Mouse (Mus musculus): ENCODE results near the gene Wfdc21. TPM values are rescaled to one million over a fixed set of nuclear protein-coding genes. Genes with fewer than 3 reads are reported as not detected.
A peak's percentile ranks its signal among the peaks of the same experiment; 100 is the strongest.

Gene Wfdc21
- total RNA-seq, 2 experiments from 2014 or later: not detected

DNA sequence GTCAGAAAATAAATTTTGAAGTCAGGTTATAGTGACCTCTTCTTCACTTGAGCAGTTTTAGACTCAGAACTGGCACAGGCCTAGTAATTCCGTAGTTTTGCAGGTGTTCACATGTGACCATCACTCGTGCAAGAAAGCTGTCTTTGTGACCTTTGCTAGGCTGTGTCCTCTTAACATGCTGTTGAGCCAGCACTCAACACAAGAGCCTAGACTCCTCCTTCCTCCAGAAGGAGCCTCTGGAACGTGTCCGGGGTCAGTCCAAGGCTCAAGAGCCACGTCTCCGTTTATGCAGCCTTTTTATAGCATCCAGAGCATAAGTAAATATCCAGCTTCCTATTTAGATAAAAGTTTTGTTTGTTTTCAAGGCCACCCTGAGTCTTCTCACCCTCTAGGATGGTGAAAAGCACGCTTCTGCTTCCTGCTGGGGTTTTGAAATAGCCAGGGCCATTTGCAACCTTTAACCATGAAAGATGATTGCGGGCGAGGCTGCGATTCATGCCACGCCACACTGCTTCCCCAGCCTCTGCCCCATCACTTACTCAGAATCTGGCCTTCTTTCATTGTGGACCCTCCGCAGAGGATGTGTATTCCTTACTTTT lies 45.7 kb downstream of the Wfdc21 start:
- intact Hi-C loops (cut with DNase I): no loop called here
- DNase-seq (ENCODE audit: low spot score in 2 of 2): no peak

DNA sequence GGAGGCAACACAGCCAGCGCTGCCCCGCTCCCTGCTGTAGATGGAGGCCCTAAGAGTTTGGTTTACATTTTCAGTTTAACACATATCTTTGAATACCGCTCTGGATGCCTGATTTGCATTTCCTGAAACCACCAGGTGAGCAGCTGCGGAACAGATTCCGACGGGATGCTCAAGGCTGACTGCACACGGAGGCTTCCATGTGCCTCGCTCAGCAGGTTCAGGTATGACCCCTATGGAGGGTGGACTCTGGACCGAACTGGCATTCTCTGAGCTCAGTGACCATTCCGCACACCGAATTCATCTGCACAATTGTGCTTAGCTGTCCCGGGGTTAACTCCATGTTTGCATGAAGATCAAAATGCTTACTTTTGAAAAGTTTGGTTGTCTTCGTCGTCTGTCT lies 46.5 kb downstream of the Wfdc21 start:
- intact Hi-C loops (cut with DNase I): no loop called here
- DNase-seq (ENCODE audit: low spot score in 2 of 2): no peak

DNA sequence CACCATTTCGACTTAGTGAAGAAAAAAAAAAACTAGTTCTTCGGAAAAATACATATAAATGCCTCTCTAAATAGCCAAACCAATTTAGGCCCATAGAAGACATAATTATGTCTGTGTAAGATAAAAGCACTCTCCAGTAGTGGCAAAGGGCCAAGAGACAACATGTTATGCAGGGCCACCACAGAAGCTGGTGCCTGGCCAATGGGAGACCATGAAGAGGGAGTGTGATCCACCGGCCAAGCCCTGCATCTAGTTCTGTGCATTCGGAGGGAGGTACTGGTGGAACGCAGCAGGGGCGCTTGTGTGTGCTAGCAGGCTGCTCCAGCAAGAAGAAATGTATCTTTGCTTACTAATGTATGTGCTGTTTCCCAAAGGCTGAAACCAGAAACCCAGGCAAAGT lies 49.4 kb downstream of the Wfdc21 start:
- DNase-seq (ENCODE audit: low spot score in 2 of 2): peak in 1 of 2 experiments; percentile 16
- intact Hi-C loops (cut with DNase I): no loop called here

DNA sequence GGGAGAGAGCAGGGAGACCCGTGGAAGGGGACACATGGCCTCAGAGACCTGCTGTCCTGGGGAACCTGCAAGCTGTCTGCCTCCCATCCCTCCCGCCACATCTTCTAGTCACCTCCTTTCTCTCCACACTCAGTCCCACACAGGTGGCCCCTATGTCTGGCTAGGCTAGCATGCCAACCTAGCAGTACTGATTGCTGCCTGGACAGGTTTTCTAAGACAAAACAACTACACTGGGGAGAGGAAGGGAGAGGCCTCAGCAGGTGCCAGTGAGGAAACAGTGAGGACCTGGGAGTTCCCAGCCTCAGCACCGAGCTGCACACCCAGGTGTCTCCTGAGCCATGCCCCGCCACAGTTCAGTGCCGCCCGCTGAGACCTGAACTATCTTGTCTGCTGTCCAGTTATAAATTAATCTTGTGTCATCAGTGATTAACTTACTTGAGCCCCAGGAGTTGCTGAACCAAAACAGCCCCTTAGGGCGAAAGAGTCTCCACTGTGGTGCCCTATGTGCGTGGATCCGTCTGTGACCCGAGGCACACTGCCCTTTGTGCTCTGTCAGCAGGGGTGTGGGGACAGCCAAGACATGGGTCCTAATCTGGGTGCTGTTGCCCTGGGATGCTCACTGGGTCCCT lies 50.4 kb downstream of the Wfdc21 start:
- DNase-seq (ENCODE audit: low spot score in 2 of 2): no peak
- intact Hi-C loops (cut with DNase I): no loop called here

DNA sequence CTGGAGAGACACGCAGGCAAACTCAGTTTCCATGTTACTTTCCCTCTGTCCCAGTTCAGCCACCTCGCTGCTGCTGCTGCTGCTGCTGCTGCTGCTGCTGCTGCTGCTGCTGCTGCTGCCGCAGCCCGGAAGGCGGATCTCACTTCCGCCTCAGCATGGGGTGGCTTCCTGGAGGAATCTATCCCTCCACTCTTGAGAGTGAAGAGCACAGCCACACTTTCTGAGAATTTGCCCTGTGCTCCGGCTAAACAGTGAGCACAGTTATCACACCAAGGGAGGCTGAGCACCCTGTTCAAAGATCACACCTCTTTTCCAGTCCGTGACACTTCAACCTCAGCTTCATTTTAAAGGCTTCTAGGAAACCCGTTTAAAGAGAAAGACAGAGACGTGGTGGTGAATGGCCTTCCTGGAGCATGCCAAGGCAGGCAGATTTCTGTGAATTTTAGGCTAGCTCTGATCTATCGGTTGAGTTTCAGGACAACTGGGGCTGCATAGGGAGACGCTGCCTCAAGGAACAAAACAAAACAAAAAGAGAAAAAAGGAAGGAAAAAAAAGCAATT lies 53.2 kb downstream of the Wfdc21 start:
- DNase-seq (ENCODE audit: low spot score in 2 of 2): no peak
- intact Hi-C loops (cut with DNase I): no loop called here

DNA sequence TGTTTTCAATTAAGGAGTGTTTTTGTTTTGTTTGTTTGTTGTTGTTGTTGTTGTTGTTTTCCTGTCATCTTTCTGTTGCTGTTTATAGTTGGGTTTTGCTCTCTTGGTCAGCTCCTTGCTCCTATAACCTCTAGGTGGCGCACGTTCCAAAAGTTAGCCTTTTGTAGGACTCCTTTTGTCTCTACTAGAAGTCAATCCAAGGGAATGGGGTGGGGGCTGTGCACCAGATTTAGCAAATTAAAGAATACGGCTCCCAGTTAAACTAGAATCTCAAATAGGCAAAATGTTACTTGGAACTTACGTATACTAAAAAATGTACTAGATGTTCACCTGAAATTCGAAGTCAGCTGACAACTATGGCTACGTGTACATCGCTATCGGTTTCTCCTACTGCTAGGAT lies 55.4 kb downstream of the Wfdc21 start:
- intact Hi-C loops (cut with DNase I): no loop called here
- DNase-seq (ENCODE audit: low spot score in 2 of 2): no peak

Other genes starting within 250 kb of the Wfdc21 start
- not detected for gene Heatr9, start 224.8 kb upstream of the Wfdc21 start, total RNA-seq (2021)
- not detected for gene Ccl5, start 216.4 kb upstream of the Wfdc21 start, total RNA-seq (2021)
- gene Ccl9, start 168.3 kb upstream of the Wfdc21 start, total RNA-seq (2021): 1 to 10 TPM; 3.6 to 7.9 TPM
- gene Ccl6, start 153.9 kb upstream of the Wfdc21 start, total RNA-seq (2021): 1 to 10 TPM; 1.7 to 2.4 TPM
- not detected for gene Rpl9-ps1, start 101.3 kb upstream of the Wfdc21 start, total RNA-seq (2021)
- gene Ccl3, start 97.6 kb upstream of the Wfdc21 start, total RNA-seq (2021): not detected
- not detected for gene Ccl4, start 84.4 kb upstream of the Wfdc21 start, total RNA-seq (2021)
- gene Wfdc17, start 42.9 kb upstream of the Wfdc21 start, total RNA-seq (2021): not detected
- 1 to 10 TPM; 1.9 to 3.1 TPM for gene Wfdc18, start 37.9 kb upstream of the Wfdc21 start, total RNA-seq (2021)
- 10 to 100 TPM; 12.3 to 14.8 TPM for gene Heatr6, start 6.8 kb downstream of the Wfdc21 start, total RNA-seq (2021)
- under 1 TPM; 0.18 to 0.30 TPM for gene Hnf1b, start 103.1 kb downstream of the Wfdc21 start, total RNA-seq (2021)
- gene Ddx52, start 195.1 kb downstream of the Wfdc21 start, total RNA-seq (2021): 10 to 100 TPM; 12.5 to 13.7 TPM
- gene Synrg, start 217.5 kb downstream of the Wfdc21 start, total RNA-seq (2021): 10 to 100 TPM; 53.1 to 58.3 TPM